Mouse (Mus musculus) MEL (cell line): ENCODE measurements around the gene Prkaa1. TPM values are rescaled to one million over a fixed set of nuclear protein-coding genes. Genes with fewer than 3 reads are reported as not detected.

ENCODE experiments used
- DNase-seq: peaks from one replicate; pipeline ENCODE4 v3.0.0; 2011; ENCODE audit warnings: low read depth, low spot score
- H3K27ac ChIP-seq: 2 replicates; pipeline ENCODE4 v1.5.1; 2012; ENCODE audit warnings: low read depth, mild to moderate bottlenecking, control low read depth, low read length, moderate library complexity; ENCODE audit not compliant: control insufficient read depth
- H3K27me3 ChIP-seq, 2 experiments: fragments of 150-350 bp in 1 of 2; sonication (generic) in 1 of 2; 2 replicates each; pipeline ENCODE4 v1.6.1; 2012; ENCODE audit warnings: low read length in 2 of 2, mild to moderate bottlenecking in 2 of 2, improper control_type of control experiment in 1 of 2, moderate library complexity in 1 of 2; ENCODE audit not compliant: insufficient read depth in 2 of 2, control insufficient read depth in 1 of 2
- H3K36me3 ChIP-seq, 2 experiments: 2 replicates each; pipeline ENCODE4 v1.6.1; 2012 to 2014; ENCODE audit warnings: low read length in 2 of 2, improper control_type of control experiment in 1 of 2, inconsistent platforms in 1 of 2, mild to moderate bottlenecking in 1 of 2; ENCODE audit not compliant: insufficient read depth in 2 of 2, control insufficient read depth in 1 of 2
- H3K4me1 ChIP-seq, 2 experiments: fragments of 150-350 bp in 1 of 2; sonication (generic) in 1 of 2; 2 replicates each; pipeline ENCODE4 v1.6.1; 2012; ENCODE audit warnings: low read length in 2 of 2, improper control_type of control experiment in 1 of 2, mild to moderate bottlenecking in 1 of 2; ENCODE audit not compliant: insufficient read depth in 2 of 2, control insufficient read depth in 1 of 2
- H3K4me3 ChIP-seq, 2 experiments: fragments of 150-350 bp in 1 of 2; sonication (generic) in 1 of 2; 2 replicates each; pipeline ENCODE4 v1.5.1; 2012; ENCODE audit warnings: low read depth in 2 of 2, low read length in 2 of 2, mild to moderate bottlenecking in 2 of 2, moderate library complexity in 2 of 2, control low read depth in 1 of 2, improper control_type of control experiment in 1 of 2; ENCODE audit not compliant: control insufficient read depth in 1 of 2, insufficient read depth in 1 of 2
- H3K79me2 ChIP-seq: 2 replicates; pipeline ENCODE4 v1.6.1; 2012; ENCODE audit warnings: mild to moderate bottlenecking, low read length, moderate library complexity; ENCODE audit not compliant: control insufficient read depth, poor library complexity, insufficient read depth
- H3K9ac ChIP-seq: 2 replicates; pipeline ENCODE4 v1.6.1; 2012; ENCODE audit warnings: low read depth, mild to moderate bottlenecking, control low read depth, low read length, moderate library complexity; ENCODE audit not compliant: control insufficient read depth, poor library complexity, severe bottlenecking
- H3K9me3 ChIP-seq: fragments of 150-350 bp; sonication (generic); replicated peaks from 2 replicates; pipeline ENCODE4 v1.6.1; 2012; ENCODE audit warnings: mild to moderate bottlenecking, low read length, improper control_type of control experiment, moderate library complexity; ENCODE audit not compliant: insufficient read depth
- CHD1 ChIP-seq: IDR thresholded peaks from 2 replicates; pipeline ENCODE4 v1.6.1; 2012; ENCODE audit warnings: low read depth, mild to moderate bottlenecking, inconsistent platforms, low read length, improper control_type of control experiment
- CHD2 ChIP-seq: IDR thresholded peaks from 2 replicates; pipeline ENCODE4 v1.6.1; 2011; ENCODE audit warnings: low read length, improper control_type of control experiment
- ELF1 ChIP-seq: IDR thresholded peaks from 2 replicates; pipeline ENCODE4 v1.6.1; 2014; ENCODE audit warnings: low read depth, mild to moderate bottlenecking, inconsistent platforms, low read length, improper control_type of control experiment, moderate library complexity
- ETS1 ChIP-seq: IDR thresholded peaks from 2 replicates; pipeline ENCODE4 v1.6.1; 2012; ENCODE audit warnings: low read depth, mild to moderate bottlenecking, inconsistent platforms, low read length, improper control_type of control experiment, moderate library complexity
- HCFC1 ChIP-seq: IDR thresholded peaks from 2 replicates; pipeline ENCODE4 v1.6.1; 2012; ENCODE audit warnings: low read depth, mild to moderate bottlenecking, inconsistent platforms, low read length, improper control_type of control experiment, moderate library complexity
- MAFK ChIP-seq: IDR thresholded peaks from 2 replicates; pipeline ENCODE4 v1.6.1; 2011; ENCODE audit warnings: low read depth, mild to moderate bottlenecking, low read length, improper control_type of control experiment, borderline replicate concordance
- MEF2A ChIP-seq: IDR thresholded peaks from 2 replicates; pipeline ENCODE4 v1.6.1; 2014; ENCODE audit warnings: low read depth, mild to moderate bottlenecking, inconsistent platforms, low read length, improper control_type of control experiment; ENCODE audit not compliant: poor library complexity, insufficient replicate concordance, severe bottlenecking; ENCODE audit errors: extremely low read depth
- MYC ChIP-seq: IDR thresholded peaks from 2 replicates; pipeline ENCODE4 v1.6.1; 2011; ENCODE audit warnings: low read depth, mild to moderate bottlenecking, low read length, improper control_type of control experiment, moderate library complexity
- NRF1 ChIP-seq: IDR thresholded peaks from 2 replicates; pipeline ENCODE4 v1.6.1; 2014; ENCODE audit warnings: low read depth, mild to moderate bottlenecking, inconsistent platforms, low read length, improper control_type of control experiment, moderate library complexity; ENCODE audit not compliant: poor library complexity, insufficient read depth, severe bottlenecking
- POLR2AphosphoS5 ChIP-seq: IDR thresholded peaks from 2 replicates; pipeline ENCODE4 v1.6.1; 2012; ENCODE audit warnings: low read depth, borderline replicate concordance, mild to moderate bottlenecking, inconsistent platforms, low read length, moderate library complexity, mixed read lengths
- SIN3A ChIP-seq: IDR thresholded peaks from 2 replicates; pipeline ENCODE4 v1.6.1; 2012; ENCODE audit warnings: low read length, improper control_type of control experiment, inconsistent platforms
- SMC3 ChIP-seq: IDR thresholded peaks from 2 replicates; pipeline ENCODE4 v1.6.1; 2011; ENCODE audit warnings: low read depth, low read length, improper control_type of control experiment
- TAL1 ChIP-seq: IDR thresholded peaks from 2 replicates; pipeline ENCODE4 v1.6.1; 2012; ENCODE audit warnings: mild to moderate bottlenecking, inconsistent platforms, low read length, moderate library complexity, mixed read lengths
- TBP ChIP-seq: IDR thresholded peaks from 2 replicates; pipeline ENCODE4 v1.8.0; 2011; ENCODE audit warnings: low read depth, low read length, improper control_type of control experiment
- TCF12 ChIP-seq: IDR thresholded peaks from 2 replicates; pipeline ENCODE4 v1.6.1; 2014; ENCODE audit warnings: low read depth, mild to moderate bottlenecking, inconsistent platforms, low read length, improper control_type of control experiment, moderate library complexity
- USF1 ChIP-seq: IDR thresholded peaks from 2 replicates; pipeline ENCODE4 v1.6.1; 2014; ENCODE audit warnings: low read depth, mild to moderate bottlenecking, inconsistent platforms, low read length, improper control_type of control experiment, moderate library complexity
- USF2 ChIP-seq, 2 experiments: IDR thresholded peaks; 2 replicates each; pipeline ENCODE4 v1.6.1; 2011 to 2012; ENCODE audit warnings: improper control_type of control experiment in 2 of 2, low read length in 2 of 2, borderline replicate concordance in 1 of 2, inconsistent platforms in 1 of 2, low read depth in 1 of 2, mild to moderate bottlenecking in 1 of 2; ENCODE audit not compliant: insufficient read depth in 1 of 2
- ZC3H11A ChIP-seq: IDR thresholded peaks from 2 replicates; pipeline ENCODE4 v1.6.1; 2012; ENCODE audit warnings: low read depth, mild to moderate bottlenecking, inconsistent platforms, low read length, improper control_type of control experiment
- ZMIZ1 ChIP-seq: IDR thresholded peaks from 2 replicates; pipeline ENCODE4 v1.6.1; 2012; ENCODE audit warnings: low read depth, mild to moderate bottlenecking, inconsistent platforms, low read length, improper control_type of control experiment, moderate library complexity
- polyA plus RNA-seq, 2 experiments: library from polyadenylated mRNA; stranded (reverse) in 1 of 2; unstranded in 1 of 2; fragments of >175 nt in 1 of 2; fragments of >200 nt in 1 of 2; gene quantifications; 2 replicates each; pipeline versions ENCODE4 v1.2.1 to v1.2.4; 2012; ENCODE audit warnings: low replicate concordance in 2 of 2, low read depth in 1 of 2; ENCODE audit not compliant: insufficient read length in 2 of 2, insufficient read depth in 1 of 2, missing spikeins in 1 of 2
- total RNA-seq: library from RNA; depleted of rRNA; stranded (reverse); fragments of 300-350 nt; gene quantifications from 2 replicates; pipeline ENCODE4 v1.2.3, GENCODE M21; 2012

Gene Prkaa1
- total and polyA plus RNA-seq, 3 experiments = 18.3 to 23.0 TPM; not detected in 1

- TF ChIP-seq USF2 (IDR thresholded peaks at IDR 0.05; ENCODE audit: borderline replicate concordance in 1 of 2, insufficient read depth in 1 of 2, low read depth in 1 of 2, low read length in 2 of 2) (no peak), MAFK (no peak), MYC (peak; percentile 90), ELF1 (no peak), SMC3 (no peak), CHD2 (peak; percentile 71), SIN3A (peak; percentile 96), POLR2AphosphoS5 (no peak), ZMIZ1 (no peak), HCFC1 (peak; percentile 94), USF1 (peak; percentile 53; the same call in 1 of the 2 replicates), CHD1 (no peak; the same call in 1 of the 2 replicates), ZC3H11A (no peak)
Measured at GRCm38 (mm10) chr15:5185366-5186292, 42.0 kb downstream of the Prkaa1 start, which contains the start of gene Ttc33 (continued).

GRCm38 (mm10) chr15:5186293-5186675, 42.6 kb downstream of the Prkaa1 start:
- H3K79me2 ChIP-seq = peaks cover 3% of the 10 kb centered on the region; the same call in 1 of the 2 replicates
- H3K4me1 ChIP-seq = peaks cover 9 to 13% of the 10 kb centered on the region in 2 experiments
- H3K9ac ChIP-seq = peak overlapping the region; percentile 85
- H3K36me3 ChIP-seq = peaks cover 0 to 25% of the 10 kb centered on the region in 2 experiments; a peak in 2 of 4 replicates
- H3K4me3 ChIP-seq = peak overlapping the region; percentile 66 to 73
- TF ChIP-seq SMC3 (no peak), ETS1 (no peak), TAL1 (no peak), NRF1 (no peak), SIN3A (no peak), MEF2A (no peak), TCF12 (no peak), ZC3H11A (no peak), TBP (no peak), POLR2AphosphoS5 (no peak)
- TF ChIP-seq, all 39 proteins: peak for 0
- Histone ChIP-seq H3K9me3 (no peaks in the 10 kb centered on the region), H3K27me3 (no peaks in the 10 kb centered on the region), H3K27ac (peak overlapping the region; percentile 92; the same call in 1 of the 2 replicates)
- DNase-seq = peak; percentile 47
